In the genomic region with DNA sequence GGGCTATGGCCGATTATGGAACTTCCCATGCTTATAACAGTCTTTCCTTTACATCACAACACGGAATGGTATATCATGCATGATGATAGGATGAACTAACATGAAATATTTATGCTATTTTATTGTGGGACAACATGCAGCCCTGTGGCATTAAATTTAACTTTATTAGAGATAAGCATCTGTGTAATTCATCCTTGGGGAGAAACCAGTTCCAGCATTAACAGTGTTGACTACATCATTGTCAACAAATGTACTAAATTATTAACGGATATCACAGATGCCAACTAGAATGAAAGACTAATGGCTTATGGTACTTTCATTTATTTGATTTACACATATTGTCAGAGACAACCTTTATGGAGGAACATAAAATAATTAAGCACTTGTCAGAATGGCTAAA, we compare ENCODE assay signal across 30 mouse cellular contexts.
DNase-seq lines count a peak whose midpoint lies in the region; ATAC-seq lines count a peak whose summit lies in the region.
"Had no signal": no experiment of that assay in that cellular context is flagged by ENCODE, and none has a peak within 500 bp of the region (broad histone marks: within the 10 kb centered on the region; RNA-seq: fewer than 3 reads in every experiment).

No protein-coding gene starts in this region.

- H3K9me3 ChIP-seq in hindbrain, embryonic 11.5 days (ENCODE audit: control insufficient read depth, low read length), result no peaks in the 10 kb centered on the region
- no peaks in the 10 kb centered on the region for H3K9me3 ChIP-seq in hindbrain, embryonic 10.5 days
- no peaks in the 10 kb centered on the region for H3K9me3 ChIP-seq in neural tube, embryonic 12.5 days
- H3K9me3 ChIP-seq in neural tube, embryonic 14.5 days (ENCODE audit: control insufficient read depth, low read length), result no peaks in the 10 kb centered on the region
- H3K9me3 ChIP-seq: embryonic facial prominence, embryonic 13.5 days; embryonic facial prominence, embryonic 15.5 days; forebrain, embryonic 10.5 days; forebrain, embryonic 12.5 days; G1E had no signal

- H3K36me3 ChIP-seq in hindbrain, embryonic 11.5 days (ENCODE audit: control insufficient read depth, insufficient read depth, low read length), result no peaks in the 10 kb centered on the region
- H3K36me3 ChIP-seq in hindbrain, embryonic 10.5 days, result no peaks in the 10 kb centered on the region
- no peaks in the 10 kb centered on the region for H3K36me3 ChIP-seq in neural tube, embryonic 12.5 days
- H3K36me3 ChIP-seq in neural tube, embryonic 14.5 days (ENCODE audit: control insufficient read depth, insufficient read depth, low read length), result no peaks in the 10 kb centered on the region
- H3K36me3 ChIP-seq: embryonic facial prominence, embryonic 13.5 days; embryonic facial prominence, embryonic 15.5 days; forebrain, embryonic 10.5 days; forebrain, embryonic 12.5 days; G1E had no signal

- no peak overlapping the region for H3K9ac ChIP-seq in hindbrain, embryonic 11.5 days (ENCODE audit: low read depth, low read length)
- no peak overlapping the region for H3K9ac ChIP-seq in neural tube, embryonic 12.5 days
- H3K9ac ChIP-seq in neural tube, embryonic 14.5 days (replicated peaks; ENCODE audit: low read depth, low read length), result no peak overlapping the region
- H3K9ac ChIP-seq: embryonic facial prominence, embryonic 13.5 days; embryonic facial prominence, embryonic 15.5 days; forebrain, embryonic 12.5 days had no signal

- ATAC-seq in hindbrain, embryonic 11.5 days (ENCODE audit: low FRiP score), result peak; percentile 25; the same call in 1 of the 2 replicates
- ATAC-seq in neural tube, embryonic 12.5 days (ENCODE audit: low FRiP score, low read depth), result peak; percentile 58
- ATAC-seq in neural tube, embryonic 14.5 days (ENCODE audit: low read depth), result peak; percentile 75; the same call in 1 of the 2 replicates
- ATAC-seq: activated CD4-positive, CD25-positive, alpha-beta regulatory T cell, adult 4 months; CD4-positive, CD25-positive, alpha-beta regulatory T cell, adult 4 months; forebrain, embryonic 14.5 days; Patski had no signal

- no peaks in the 10 kb centered on the region for H3K27me3 ChIP-seq in hindbrain, embryonic 11.5 days (ENCODE audit: control insufficient read depth, insufficient read depth, low read length)
- no peaks in the 10 kb centered on the region for H3K27me3 ChIP-seq in hindbrain, embryonic 10.5 days (ENCODE audit: insufficient read depth, poor library complexity, severe bottlenecking)
- no peaks in the 10 kb centered on the region for H3K27me3 ChIP-seq in neural tube, embryonic 12.5 days (replicated peaks)
- no peaks in the 10 kb centered on the region for H3K27me3 ChIP-seq in neural tube, embryonic 14.5 days (ENCODE audit: control insufficient read depth, insufficient read depth, low read length)
- H3K27me3 ChIP-seq: CH12.LX; embryonic facial prominence, embryonic 13.5 days; embryonic facial prominence, embryonic 15.5 days; forebrain, embryonic 12.5 days; Patski had no signal

- no peaks in the 10 kb centered on the region for H3K4me1 ChIP-seq in hindbrain, embryonic 11.5 days (replicated peaks; ENCODE audit: control insufficient read depth, insufficient read depth, low read length)
- no peaks in the 10 kb centered on the region for H3K4me1 ChIP-seq in hindbrain, embryonic 10.5 days (replicated peaks)
- H3K4me1 ChIP-seq in neural tube, embryonic 12.5 days, result no peaks in the 10 kb centered on the region
- no peaks in the 10 kb centered on the region for H3K4me1 ChIP-seq in neural tube, embryonic 14.5 days (ENCODE audit: control insufficient read depth, insufficient read depth, low read length)
- H3K4me1 ChIP-seq: embryonic facial prominence, embryonic 13.5 days; embryonic facial prominence, embryonic 15.5 days; forebrain, embryonic 10.5 days; forebrain, embryonic 12.5 days had no signal

- no peak overlapping the region for H3K4me2 ChIP-seq in hindbrain, embryonic 11.5 days (replicated peaks; ENCODE audit: low read depth, low read length)
- H3K4me2 ChIP-seq in neural tube, embryonic 12.5 days (replicated peaks), result no peak overlapping the region
- H3K4me2 ChIP-seq in neural tube, embryonic 14.5 days (ENCODE audit: low read depth, low read length), result no peak overlapping the region
- H3K4me2 ChIP-seq: embryonic facial prominence, embryonic 13.5 days; embryonic facial prominence, embryonic 15.5 days; forebrain, embryonic 12.5 days had no signal

- H3K27ac ChIP-seq in hindbrain, embryonic 11.5 days (ENCODE audit: low read depth, low read length), result no peak overlapping the region
- no peak overlapping the region for H3K27ac ChIP-seq in hindbrain, embryonic 10.5 days
- H3K27ac ChIP-seq in neural tube, embryonic 12.5 days, result no peak overlapping the region
- H3K27ac ChIP-seq in neural tube, embryonic 14.5 days (ENCODE audit: low read depth, low read length), result no peak overlapping the region
- H3K27ac ChIP-seq: embryonic facial prominence, embryonic 13.5 days; embryonic facial prominence, embryonic 15.5 days; forebrain, embryonic 10.5 days; forebrain, embryonic 12.5 days had no signal

- no peak for DNase-seq in hindbrain, embryonic 11.5 days (ENCODE audit: low spot score)
- no peak for DNase-seq in hindbrain, embryonic 10.5 days (ENCODE audit: low spot score)
- DNase-seq in neural tube, embryonic 10.5 days (ENCODE audit: extremely low spot score, low spot score), result no peak
- DNase-seq in retina, embryonic 14.5 days (ENCODE audit: low spot score), result peak; percentile 58
- DNase-seq in retina, postnatal 1 day, result no peak
- DNase-seq in left cerebral cortex, adult 11 months (ENCODE audit: low spot score), result no peak
- DNase-seq: adrenal gland, adult 8-10 months; adrenal gland, postnatal 14 days; adrenal gland, postnatal 36 days; B cell, adult 2 months; cerebellum, adult 11 months; cerebellum, adult 18-20 months; cerebellum, adult 8-10 months; cerebellum, adult 9-11 months; cerebellum, postnatal 14 days; cerebellum, postnatal 36 days; embryo, embryonic 11 days had no signal

- 85% methylated on average over 3 of the region's 3 CpGs for whole genome bisulfite sequencing in hindbrain, embryonic 11.5 days
- WGBS in hindbrain, embryonic 10.5 days, result 86% methylated on average over 3 of the region's 3 CpGs
- WGBS in neural tube, embryonic 12.5 days, result 66% methylated on average over 3 of the region's 3 CpGs
- 47% methylated on average over 3 of the region's 3 CpGs for WGBS in neural tube, embryonic 14.5 days

- H3K4me3 ChIP-seq in hindbrain, embryonic 11.5 days (ENCODE audit: low read depth, low read length), result no peak overlapping the region
- no peak overlapping the region for H3K4me3 ChIP-seq in hindbrain, embryonic 10.5 days
- H3K4me3 ChIP-seq in neural tube, embryonic 12.5 days, result no peak overlapping the region
- no peak overlapping the region for H3K4me3 ChIP-seq in neural tube, embryonic 14.5 days (ENCODE audit: low read depth, low read length)
- H3K4me3 ChIP-seq: embryonic facial prominence, embryonic 13.5 days; embryonic facial prominence, embryonic 15.5 days; erythroblast, embryonic 14.5 days; forebrain, embryonic 10.5 days; forebrain, embryonic 12.5 days had no signal

Comparison
In these comparisons a context has a peak if more than half of its experiments do, and no peak if none do; other contexts are left out.
1. ATAC-seq: peak in every context shown above with its lines; median percentile 75 in neural tube, embryonic 14.5 days; 58 in neural tube, embryonic 12.5 days; 25 in hindbrain, embryonic 11.5 days.